Mouse (Mus musculus): ENCODE measurements at regions not wholly inside any gene's neighbourhood (a gene's known extent, or its start where the extent isn't known, plus 50 kb on each side); places are given as distances from the start of the nearest gene placed in this dataset.
A peak's percentile ranks its signal among the peaks of the same experiment; 100 is the strongest.

DNA sequence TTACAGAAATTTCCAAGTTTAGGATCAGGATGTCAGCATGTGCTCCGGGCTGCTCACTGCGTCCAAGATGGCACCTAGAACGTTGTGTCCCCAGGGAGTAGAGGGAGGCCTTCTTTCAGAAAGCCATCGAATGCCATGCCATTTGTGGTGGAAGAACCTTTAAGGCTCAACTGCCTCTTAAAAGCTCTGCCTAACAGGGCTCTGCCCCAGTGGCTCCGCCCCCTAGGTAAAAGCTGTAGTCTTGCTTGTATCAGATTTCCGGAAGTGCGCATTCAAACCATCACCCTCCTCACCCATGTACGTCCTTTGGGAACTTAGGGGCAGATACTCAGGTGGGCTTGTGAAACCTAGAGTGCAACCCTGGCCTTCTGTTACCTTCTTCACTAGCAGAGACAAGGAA, 54.0 kb upstream of the Psmd7 start:
- no peak for DNase-seq

DNA sequence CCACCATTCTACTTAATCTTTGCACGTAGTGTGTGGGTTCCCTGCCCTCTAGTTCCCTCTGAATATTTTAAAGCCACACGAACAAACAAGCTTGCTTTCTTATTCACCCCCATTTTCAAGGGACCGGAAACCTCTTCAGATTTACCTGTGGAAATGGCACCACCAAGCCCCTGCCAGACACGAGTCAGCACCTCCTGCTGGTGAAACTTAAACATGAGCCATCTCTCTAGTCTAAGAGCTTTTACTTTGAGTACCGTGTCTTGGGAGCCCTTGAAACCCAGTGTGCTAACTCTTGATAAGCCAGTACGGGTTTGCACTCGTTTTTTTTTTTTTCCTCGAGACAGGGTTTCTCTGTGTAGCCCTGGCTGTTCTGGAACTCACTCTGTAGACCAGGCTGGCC, 59.7 kb upstream of the Psmd7 start:
- no peak for DNase-seq

DNA sequence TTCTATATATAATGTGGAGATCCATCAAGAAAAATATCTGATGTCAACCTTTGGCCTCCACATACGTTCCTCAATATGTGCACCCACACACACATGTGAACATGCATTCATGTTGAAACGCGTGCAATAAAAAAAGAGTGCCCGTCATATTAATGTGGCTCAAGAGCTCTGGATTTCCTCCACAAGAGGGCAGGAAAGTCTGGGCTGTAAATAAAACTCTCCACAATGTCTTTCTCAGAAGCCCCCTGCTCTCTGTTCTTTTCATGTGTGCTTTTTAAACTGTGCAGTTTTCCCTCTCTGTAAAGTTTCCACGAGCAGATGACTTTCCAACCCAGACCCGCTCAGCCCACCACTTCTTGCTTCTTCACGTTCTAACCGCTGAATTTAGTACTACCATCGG, 62.0 kb upstream of the Psmd7 start:
- no peak for DNase-seq

DNA sequence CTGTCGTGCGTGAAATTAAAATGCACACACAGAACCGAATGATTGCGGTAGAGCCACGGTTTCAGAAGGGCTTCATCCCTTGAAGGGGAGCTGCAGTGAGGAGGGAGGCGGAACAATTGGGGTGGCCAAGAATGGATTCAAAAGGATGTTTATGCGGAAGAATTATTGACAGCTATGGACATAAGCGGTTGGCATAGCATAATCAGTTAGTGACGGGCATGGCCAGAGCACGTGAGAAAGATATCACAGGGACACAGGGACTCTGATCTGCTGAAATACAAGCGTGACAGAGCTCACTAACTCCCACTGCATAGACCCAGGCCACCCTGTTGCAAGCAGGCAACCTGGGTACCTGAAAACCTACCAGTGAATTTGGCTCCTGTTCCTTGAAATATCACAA, 63.2 kb upstream of the Psmd7 start:
- DNase-seq = no peak

DNA sequence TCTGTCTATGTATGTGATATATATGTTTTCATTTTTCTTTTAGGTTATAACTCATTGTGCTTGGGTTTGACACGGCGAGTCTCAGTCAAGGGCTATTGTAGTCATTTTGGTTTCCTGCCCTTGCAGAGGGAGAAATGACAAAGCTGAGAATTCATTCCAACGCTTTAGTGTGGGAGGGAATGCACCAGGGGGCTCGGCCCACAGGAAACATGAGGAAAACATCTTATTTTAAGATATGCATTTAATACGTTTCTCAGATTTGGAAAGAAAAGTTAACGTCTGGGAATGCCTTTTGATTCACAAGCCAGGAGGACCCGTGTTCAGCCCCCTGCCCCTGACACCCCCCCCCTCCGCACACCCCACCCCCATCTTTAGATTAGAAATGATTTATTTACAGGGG, 64.0 kb upstream of the Psmd7 start:
- DNase-seq = no peak

DNA sequence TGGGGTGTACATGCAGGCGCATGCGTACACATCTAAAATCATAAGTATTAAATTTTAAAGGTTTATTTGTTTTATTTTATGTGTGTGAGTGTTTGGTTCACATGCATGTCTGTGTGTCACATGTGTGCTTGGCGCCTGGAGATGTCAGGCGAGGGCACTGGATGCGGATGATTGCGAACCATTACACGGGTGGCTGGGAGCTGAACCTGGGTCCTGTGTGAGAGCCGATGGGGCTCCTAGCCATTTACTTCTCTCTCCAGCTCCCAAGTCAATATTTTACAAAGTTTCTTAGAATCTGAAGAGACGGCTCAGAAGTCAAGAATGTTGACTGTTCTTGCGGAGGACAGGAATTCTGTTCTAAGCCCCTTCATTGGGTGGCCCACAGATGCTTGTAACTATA, 65.4 kb upstream of the Psmd7 start:
- no peak for DNase-seq

DNA sequence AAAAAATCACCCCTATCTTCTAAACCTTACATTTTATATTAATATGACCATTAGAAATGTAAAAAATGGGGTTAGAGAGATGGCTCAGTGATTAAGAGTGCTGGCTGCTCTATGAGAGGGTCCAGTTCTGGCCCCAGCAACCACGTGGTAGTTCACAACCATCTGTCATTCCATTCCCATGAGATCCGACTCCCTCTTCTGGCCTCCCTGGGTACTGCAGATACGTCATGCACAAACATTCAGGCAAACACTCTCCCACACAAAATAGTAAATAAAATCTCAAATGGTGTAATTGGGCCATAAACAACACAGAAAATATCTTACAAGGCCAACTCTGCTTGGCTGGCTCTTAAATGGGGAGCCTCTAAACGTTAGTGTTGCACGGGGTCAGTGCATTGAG, 68.4 kb upstream of the Psmd7 start:
- DNase-seq = no peak

DNA sequence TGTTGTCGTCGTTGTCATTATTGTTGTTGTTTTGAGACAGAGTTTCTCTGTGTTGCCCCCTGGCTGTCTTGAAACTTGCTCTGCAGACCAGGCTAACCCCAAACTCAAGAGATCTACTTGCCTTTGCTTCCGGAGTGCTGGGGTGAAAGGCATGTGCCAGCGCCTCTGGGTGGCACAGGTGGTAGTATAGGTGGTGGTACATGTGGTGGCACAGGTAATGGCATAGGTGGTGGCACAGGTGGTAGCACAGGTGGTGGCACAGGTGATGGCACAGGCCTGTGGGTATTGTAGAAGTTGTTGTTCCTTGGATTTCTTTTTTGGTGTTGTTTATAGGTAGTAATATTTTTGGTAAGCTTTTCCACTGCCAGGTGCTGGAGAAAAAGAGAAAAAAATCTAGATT, 69.5 kb upstream of the Psmd7 start:
- no peak for DNase-seq

DNA sequence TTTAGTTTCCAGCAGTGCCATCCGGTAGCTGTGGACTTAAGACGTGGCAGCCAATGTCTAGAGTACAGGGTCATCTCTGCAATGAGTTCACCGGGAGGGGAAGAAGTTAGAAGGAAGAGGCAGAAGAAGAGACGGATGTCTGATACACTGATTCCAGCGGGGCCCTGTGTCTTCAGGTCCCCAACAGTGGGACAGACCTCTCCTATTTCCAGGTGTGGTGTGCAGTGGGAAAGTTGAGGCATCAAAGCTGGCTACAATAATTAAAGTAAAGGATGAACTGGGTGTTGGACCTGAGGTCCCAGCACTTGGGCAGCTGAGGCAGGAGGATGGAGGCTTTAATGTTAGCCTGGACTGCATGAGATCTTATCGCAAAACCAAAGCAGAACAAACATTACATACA, 70.1 kb upstream of the Psmd7 start:
- no peak for DNase-seq

DNA sequence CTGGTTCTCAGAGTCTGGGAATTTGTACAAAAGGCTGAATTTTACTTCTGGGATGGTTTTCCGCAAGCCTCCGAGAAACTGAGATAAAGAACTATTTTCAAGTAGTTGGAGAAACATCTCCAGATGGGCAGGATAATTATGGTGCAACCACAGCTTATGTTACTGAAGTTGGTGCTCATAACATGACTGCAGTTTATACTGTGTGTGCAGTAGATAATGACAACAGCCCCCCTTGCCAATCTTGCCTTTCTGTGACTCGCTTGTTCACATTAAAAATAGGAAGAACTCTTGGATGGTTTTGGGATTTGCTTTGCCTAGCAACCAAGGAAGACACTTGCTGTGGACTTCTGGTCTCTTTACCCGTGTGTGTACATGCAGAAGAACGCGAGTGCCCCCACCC, 72.4 kb upstream of the Psmd7 start:
- DNase-seq = no peak

DNA sequence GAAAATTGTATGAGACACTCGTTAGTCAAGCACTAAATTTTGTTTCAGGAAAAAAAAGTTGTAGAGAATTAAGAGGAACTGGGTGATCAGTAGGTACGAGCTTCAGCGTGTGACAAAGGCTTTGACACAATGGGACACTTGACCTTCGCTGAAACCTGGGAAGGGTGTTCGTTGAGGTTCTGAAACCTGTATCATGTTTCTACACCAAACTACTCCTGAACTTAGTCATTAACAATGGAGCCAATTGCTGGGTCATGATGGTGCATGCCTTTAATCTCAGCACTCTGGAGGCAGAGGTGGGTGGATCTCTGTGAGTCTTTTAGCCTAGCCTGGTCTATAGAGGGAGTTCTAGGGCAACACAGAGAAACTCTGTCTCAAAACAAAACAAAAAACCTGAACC, 81.3 kb upstream of the Psmd7 start:
- no peak for DNase-seq

DNA sequence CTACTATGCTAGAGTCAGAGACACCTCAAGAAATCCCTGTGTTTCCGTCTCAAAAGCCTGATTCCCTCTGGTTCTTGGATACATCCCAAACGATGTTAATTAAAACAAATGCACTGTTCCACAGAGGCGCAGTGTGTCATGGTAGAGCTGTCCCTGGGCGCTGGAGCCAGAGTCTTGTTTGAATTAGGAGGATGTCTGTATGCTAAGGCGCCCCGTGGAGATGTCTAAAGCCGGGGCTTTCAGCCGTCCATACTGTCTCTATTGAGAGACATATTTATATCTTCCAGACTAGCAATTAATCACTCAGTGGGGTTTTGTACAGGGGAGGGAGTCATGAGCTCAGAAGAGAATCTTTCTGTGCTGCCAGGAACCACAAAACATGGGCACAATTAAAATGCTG, 83.2 kb upstream of the Psmd7 start:
- DNase-seq = no peak

DNA sequence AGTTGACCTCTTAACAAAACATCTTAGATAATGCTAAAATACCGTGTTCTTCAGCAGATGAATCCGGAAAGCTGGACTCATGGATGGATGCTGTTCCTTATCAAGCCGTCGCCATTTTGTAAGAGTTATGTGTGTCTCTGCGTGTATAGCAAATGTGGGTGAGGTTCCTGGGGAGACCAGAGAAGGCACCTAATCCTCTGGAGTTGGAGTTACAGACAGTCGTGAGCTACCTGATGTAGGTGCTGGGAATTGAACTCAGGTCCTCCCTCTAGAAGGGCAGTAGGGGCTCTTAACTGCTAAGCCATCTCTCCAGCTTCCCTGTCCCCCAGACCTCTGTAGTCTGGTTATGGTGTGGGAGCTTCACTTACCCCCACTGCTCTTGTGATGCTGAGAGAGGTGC, 84.4 kb upstream of the Psmd7 start:
- no peak for DNase-seq

DNA sequence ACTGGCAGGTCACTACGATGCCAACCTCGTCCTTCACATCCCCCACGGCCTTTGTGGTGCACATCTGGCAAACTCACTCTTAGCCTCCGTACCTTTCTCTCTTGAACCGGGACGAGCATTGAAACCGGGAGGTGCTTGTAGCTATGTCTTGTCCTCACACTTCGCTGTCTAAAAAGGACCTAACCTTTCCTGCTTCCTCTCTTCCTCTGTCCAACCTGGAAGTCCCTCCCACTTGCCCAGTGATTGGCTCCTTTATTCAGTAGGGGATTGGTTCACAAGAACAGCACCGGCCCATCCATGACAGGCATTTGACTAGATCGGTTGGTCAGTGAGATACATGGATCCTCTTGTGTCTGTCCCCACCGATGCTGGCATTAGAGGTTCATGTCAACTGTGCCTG, 93.8 kb upstream of the Psmd7 start:
- DNase-seq = no peak

DNA sequence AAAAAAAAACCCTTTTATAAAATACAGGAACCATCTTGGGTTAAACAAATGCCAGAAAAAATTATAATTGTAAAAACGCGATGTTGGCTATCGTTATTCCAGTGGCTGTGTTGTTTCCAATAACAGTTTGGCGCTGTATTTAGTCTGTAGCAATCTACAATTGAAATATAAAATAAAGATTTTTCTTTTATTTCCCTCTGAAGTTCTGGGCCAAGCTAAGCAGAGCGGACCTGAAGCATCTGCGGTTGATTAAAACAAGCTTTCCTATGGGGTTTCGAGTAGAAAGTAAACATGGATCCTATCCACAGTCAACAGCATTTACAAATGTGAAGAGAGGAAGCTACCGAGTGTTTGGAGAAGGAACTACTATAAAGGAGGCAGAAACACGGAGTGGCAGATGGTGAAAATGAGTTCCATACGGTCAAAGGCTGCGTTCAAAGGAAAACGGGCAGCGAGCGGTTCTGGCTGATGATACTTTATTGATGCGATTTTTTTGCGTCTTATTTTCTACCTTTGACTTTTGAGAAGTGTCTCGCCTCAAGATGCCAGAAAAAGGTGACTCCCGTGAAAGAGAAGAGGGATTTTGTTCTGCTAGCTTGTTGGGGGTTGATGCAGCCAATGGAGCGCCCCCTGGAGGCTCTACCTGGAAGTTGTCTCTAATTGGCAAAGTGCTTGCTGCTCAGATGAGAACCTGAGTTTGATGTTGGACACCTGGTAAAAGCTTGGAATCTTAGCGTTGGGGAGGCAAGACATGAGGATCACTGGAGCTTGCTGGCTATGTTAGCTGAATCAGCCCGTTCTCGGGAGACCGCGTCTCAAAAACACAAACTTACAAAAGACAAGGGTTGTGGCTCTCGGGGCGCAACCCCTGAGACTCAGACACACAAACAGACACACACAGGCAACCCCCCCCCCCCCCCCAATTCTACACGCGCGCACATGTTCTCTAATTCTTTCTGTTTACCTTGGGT, 96.7 kb upstream of the Psmd7 start:
- peak; percentile 58 for DNase-seq

DNA sequence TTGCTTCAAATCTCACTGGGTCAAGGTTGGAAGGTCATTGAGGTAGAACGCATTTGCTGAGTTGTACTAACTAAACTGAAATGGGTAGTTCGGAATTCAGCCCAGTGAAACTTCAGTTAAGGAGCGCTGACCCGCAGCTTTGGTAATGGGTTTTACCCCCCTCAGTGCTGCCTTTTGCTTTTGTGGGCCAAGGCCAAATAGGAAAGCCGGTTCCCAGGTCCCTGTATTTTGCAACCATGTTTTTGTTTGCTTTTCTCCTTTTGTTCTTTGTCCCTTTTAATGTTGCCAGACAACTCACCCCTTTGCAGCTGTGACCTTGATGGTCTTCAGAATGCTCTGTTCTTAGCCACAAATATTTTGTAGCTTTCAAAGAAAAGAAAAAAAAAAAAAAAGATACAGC, 98.7 kb upstream of the Psmd7 start:
- no peak for DNase-seq

DNA sequence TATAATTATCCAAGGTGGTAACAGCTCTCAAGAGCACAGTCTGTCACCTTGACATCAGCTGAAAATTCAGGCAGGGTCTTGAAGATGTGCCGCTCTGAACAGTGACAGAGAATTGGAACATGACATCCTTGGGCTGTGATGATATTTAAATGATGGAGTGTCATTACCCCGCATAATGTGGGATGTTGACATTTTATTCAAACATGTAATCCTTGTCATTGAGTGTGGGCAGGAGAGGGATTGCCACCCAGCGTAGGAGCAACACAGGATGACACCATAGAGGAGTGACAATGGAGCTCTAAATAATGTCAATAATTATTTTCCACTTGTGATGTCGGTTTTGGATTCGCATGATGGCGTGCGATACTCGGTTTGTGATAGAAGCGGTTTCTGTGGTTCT, 99.3 kb upstream of the Psmd7 start:
- no peak for DNase-seq

DNA sequence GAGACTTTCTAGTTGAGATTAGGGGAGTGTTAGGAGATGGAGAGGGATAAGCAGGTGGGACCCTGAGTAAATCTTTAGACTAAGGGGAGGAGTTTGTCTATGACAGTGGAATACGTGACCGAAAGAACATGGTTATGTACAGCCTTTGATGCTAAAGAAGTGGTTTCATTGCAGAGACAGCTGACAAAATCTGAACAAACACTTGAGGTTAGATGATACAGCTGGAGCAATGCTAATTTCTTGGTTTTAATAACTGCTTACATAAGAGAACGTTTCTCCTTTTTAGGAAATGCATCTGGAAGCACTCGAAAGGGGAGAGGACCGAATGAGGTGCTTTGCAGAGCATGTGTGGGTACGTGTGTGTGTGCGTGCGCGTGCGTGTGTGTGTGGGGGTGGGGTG, 100.8 kb upstream of the Psmd7 start:
- DNase-seq = no peak

DNA sequence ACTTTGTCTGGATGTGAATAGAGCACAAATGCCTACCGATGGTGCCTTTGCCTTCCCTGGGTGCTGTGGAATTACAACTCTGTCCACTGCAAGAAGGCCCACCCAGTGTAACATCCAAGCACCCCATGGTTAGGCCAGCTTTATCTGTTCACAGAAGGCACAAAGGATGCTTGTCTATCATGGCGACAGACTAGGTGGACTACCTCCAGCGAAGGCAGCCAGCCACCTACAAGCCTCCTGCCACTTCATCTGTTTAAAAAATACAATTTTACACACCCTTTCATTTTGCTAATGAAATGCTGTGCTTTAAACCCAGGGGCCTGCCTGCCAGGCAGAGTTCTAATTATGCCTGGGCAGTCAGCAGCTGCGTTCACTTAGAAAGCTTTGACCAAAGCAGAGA, 103.0 kb upstream of the Psmd7 start:
- no peak for DNase-seq

DNA sequence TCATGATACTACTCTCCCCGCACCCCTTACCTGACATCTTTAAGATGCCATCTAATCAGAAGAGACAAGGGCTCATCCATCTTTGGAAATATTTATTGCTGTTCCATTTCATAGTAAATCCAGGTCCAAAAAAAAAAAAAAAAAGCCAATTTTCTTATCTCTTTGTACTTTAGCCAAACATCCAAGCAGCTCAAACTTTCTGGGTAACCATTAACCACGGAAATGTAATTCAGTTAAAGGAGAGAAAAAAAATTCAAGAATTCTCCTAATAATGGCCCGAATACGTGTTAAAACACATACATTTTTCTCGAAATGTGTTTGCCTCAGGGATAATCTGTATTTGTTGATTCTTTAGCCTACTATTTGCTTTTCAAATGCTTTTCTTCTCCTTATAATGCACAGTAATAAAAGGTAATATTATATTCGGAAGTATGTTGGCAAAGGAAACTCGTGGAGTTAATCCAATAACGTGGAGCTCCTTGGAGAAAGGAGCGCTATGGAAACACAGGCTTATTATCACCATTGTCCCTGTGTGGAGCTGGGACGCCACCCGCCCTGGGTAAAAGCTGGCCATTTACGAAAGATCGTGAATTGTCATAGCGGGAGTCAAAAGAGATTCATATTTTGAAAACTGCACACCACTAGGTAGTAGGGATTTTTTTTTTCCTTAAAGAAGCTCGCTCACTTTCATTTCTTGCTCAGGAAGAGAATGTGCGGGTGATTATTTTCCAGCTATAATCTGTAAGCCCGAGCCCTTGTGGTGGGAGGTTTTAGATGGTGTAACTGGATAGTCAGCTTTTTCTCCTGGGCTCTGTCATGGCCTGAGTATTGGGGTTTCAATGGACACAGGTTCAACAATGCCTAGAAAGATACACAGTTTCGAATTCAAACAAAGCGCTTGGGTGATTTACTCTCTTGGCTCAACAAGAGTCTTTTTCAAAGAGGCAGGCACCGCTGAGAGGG, 108.4 kb upstream of the Psmd7 start:
- no peak for DNase-seq

DNA sequence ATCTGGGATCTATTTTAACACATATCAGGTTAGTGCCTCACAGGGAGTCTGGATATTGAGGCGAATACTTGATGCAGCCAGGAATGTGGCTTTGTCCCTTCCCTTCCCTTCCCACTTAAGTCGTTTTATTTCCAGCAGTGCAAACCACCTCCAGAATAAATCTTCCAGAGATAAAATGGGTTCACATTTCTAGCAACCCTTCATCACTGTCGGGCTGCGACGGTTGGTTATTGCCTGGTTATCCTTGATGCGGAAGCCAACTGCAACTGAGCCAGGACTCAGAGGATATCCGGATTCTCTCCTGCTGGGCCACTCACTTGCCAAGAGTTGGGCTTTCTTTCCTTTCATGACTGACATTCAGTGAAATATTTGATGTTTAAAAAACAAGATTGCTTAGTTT, 111.0 kb upstream of the Psmd7 start:
- DNase-seq = no peak

DNA sequence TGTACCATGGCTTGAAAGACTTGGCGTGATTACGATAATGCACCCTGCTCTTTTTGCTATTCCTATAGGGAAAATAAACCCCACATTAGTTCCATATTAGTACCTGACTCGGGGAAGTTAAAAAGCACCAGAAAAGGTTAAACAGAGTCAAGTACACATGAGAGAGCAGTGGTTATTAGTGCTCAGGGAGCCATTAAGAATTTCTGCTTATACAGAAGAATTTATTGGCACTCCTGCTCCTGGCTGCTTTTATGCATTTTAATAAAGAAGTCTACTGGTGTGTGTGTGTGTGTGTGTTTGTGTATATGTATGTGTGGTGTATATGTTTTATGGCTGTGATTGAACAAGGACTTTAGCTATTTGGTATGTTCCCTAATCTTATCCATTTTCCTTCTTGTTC, 111.5 kb upstream of the Psmd7 start:
- DNase-seq = no peak

DNA sequence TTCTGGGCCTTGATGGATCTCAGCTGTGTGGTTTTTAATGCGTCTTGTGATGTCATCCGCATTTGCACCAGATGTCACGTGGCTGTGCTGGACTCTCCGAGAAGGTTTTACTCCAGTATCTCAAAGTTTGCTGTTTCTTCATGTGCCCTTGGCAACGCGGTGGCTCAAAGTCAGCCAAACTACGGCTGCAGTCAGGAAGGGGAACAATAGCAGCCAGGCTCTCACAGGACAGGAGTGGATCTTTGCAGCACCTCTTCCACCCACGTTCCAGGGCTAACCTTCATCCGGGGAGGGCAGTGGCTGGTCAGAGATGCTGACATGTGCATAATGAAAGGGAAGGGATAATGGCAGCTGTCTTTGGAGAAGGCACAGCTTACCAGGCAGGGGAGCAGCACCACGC, 127.6 kb upstream of the Psmd7 start:
- DNase-seq = peak; percentile 3

DNA sequence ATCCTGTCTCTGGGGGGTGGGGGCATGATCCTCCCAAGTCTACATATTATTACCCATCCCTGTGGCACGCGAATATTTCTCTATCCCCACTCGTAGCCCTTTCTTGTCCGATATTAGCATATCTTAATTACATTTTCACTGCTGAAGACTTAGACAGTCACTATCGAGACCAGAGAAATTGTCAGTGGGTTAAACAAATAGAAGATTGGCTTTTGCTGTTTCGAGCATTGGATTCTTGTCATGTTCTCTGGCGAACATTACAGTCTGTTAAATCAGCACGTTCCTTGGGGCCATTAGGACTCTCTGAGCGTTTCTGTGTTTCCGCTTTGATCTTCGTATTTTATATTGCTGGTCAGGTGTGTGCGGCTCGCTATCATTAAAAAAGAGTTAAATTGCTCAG, 129.6 kb upstream of the Psmd7 start:
- DNase-seq = no peak
